Mouse (Mus musculus) frontal cortex, adult (tissue): ENCODE results near the gene Eif4b.

Experiments
- ATAC-seq: cut with Nextera tagmentation; 2 replicates; pipeline ENCODE4 v1.9.2; 2017; ENCODE audit warnings: mild to moderate bottlenecking, moderate library complexity, mixed read lengths; ENCODE audit not compliant: low TSS enrichment

The Eif4b gene

DNA sequence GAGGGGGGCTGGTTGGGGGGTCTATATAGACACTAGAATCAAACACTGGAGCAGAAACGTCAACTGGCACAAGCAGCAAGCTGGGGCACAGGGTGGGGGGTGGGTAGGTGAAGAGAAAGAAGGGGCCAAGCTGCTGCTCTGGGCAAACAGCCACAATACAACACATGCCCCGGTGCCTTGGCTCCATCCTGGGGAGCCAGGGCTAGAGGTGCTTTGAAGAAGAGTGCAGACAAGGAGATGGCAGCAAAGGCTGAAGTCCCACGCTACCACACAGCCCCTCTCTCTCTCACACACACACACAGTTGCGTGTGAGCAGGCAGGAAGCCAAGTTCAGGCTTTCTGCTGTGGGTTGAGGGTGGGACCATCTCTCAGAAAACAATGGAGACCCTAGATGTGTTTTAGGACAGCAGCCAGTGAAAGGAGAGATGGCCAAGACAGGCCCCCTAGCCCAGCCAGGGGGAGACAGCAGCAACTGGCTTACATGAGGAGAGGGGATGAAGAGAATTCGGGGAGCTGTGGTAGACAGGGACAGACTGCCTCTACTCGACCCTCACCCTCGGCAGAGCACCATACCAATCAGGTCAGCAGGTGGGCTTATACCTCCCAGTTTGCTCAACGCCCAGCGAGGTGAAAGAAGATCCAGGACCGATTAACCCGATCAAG is 43.3 kb downstream of the Eif4b start:
- no peak for ATAC-seq

GRCm38 (mm10) chr15:102117461-102118443 is 44.2 kb downstream of the Eif4b start:
- no peak for ATAC-seq

DNA sequence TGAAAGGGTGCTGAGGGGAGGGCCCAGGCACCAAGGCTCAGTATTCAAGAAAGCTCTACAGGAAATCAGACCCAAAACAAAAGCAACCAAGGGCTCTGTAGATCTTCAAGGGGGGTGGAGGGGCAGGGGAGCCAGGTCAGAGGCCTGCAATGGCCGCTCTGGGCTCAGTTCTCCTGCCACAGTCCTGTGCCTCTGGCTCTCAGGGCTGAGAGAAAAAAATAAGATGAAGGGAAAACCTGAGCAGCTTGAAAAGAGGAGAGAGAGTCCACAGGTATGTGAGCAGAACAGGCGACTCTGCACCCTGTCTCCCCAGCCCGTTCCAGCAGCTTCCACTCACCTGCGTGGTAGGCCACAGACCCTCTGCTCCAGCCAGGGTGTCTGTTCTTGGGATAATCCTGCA is 45.0 kb downstream of the Eif4b start:
- no peak for ATAC-seq

- no peak for ATAC-seq
Measured at GRCm38 (mm10) chr15:102119121-102119830, 45.7 kb downstream of the Eif4b start.

GRCm38 (mm10) chr15:102119831-102120170 is 46.2 kb downstream of the Eif4b start:
- ATAC-seq = no peak

DNA sequence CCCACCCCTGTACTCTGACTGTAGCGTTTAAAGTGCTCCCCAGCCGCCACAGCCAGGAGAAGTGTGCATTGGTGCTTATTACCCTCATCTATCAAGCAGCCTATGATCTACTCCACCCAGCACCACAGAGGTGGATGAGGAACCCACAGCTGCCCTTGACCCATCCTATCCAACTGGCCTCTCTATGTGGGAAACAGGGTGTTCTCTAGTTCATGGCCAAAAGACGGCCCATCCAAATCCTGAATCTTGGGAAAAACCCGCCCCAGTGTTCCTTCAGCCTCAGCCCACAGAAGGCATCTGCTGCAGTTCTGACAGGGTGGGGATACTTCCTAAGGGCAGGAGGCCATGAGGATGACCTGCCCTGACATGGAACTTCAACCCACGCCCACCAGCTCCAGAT is 47.0 kb downstream of the Eif4b start:
- ATAC-seq = no peak

DNA sequence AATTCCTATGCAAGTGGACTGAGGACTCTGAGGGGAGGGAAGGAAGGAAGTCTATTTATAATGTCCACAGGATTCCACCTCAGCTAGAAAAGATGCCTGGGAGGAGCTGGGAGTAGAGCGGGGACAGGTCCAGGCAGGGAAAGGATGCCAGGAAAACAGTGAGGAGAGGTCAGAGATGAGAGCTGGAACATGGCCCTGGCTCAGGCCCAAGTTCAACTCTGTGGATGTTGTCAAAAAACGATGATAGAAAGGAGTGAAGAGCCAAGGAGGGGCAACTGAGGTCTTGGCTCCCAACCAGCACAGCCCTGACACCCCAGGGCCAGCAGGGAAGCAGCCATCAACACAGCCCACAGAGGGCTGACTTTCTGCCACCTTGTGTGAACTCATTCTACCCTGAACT is 52.7 kb downstream of the Eif4b start:
- ATAC-seq = no peak

GRCm38 (mm10) chr15:102133314-102133713 is 59.7 kb downstream of the Eif4b start:
- ATAC-seq = no peak

DNA sequence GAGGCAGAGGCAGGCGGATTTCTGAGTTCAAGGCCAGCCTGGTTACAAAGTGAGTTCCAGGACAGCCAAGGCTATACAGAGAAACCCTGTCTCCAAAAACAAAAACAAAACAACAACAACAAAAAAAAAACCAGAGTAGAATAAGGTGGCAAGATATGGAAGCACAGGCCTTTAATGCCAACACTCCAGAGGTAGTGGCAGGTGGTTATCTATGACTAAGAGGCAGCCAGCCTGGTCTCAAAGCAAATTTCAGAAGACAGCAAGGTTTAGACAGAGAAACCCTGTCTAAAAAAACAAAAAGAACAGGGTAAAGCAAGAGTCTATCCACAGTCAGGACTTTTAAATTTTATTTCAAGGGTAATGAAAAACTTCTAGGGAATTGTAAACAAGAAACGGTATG is 61.1 kb downstream of the Eif4b start:
- no peak for ATAC-seq

GRCm38 (mm10) chr15:102135522-102136128 is 62.1 kb downstream of the Eif4b start:
- peak; percentile 39 for ATAC-seq

DNA sequence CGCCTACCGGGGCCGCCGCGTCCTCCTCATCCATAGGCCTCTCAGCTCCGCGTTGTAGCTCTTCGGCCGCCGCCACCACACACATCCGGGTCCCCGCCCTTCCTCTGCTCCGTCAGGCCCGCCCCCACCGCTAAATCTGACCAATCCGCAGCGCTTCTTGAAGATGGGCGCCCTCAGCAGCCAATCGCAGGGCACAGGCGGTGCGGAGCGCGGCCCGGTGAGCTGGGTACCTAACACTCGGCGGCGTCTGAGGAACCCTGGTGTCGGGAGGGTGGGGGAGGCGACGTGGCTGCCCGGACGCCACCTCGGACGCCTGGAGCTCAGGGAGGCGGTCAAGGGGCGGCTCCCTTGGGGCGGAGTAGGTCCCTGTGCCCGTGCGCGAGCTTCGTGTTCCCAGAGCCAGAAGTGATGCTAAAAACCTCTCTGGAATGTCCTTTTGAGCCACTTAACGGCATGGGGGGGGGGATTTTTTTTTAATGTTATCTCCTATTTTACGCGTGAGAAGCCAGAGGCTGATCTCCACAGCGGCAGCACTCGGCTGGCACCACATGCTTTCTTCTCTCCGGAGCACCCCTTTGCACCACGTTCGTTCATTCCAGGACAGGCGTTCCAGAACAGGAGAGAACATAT is 62.7 kb downstream of the Eif4b start, which contains the start of gene Spryd3:
Gene Spryd3 (minus strand): TSS at position 106 of the 630 bp plus-strand sequence.
- peak; percentile 99 for ATAC-seq

DNA sequence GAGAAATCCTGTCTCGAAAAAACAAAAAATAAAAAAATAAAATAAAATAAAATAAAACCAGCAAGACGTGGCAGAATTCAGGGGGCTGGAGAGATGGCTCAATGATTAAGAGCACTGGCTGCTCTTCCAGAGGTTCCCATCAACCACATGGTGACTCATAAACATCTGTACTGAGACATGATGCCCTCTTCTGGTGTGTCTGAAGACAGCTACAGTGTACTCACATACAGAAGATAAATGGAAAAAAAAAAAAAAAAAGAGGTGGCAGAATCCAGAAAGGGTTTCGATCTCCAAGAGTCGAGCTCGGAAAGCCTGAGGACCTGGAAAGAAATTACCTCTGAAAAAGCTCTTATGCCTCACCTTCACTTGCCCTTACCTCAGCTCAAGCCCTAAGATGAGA is 67.5 kb downstream of the Eif4b start:
- ATAC-seq = no peak

GRCm38 (mm10) chr15:102142914-102143912 is 69.6 kb downstream of the Eif4b start:
- ATAC-seq = peak; percentile 56

DNA sequence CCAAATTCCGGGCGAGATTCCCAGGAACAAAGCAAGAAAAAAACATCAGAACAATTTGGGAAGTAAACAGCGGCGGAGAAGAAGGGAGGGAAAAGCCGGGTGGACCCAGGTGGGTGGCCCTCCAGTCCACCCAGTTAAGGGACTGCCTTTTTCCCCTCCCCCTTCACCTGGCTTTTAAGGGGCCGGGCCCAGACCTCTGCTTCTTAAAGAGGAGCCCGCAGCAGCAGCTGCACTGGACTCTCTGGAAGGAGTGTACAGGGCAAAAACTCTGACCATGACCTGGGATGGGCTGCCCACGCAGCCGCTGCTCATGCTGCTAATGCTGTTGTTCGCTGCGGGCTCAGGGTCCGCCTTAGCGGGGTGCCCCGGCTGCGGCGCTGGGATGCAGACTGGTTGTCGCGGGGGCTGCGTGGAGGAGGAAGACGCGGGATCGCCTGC is 70.7 kb downstream of the Eif4b start, which contains the start of gene Igfbp6:
Gene Igfbp6 (plus strand): TSS at position 89 of the 438 bp plus-strand sequence.
- peak; percentile 25; the same call in 1 of the 2 replicates for ATAC-seq

DNA sequence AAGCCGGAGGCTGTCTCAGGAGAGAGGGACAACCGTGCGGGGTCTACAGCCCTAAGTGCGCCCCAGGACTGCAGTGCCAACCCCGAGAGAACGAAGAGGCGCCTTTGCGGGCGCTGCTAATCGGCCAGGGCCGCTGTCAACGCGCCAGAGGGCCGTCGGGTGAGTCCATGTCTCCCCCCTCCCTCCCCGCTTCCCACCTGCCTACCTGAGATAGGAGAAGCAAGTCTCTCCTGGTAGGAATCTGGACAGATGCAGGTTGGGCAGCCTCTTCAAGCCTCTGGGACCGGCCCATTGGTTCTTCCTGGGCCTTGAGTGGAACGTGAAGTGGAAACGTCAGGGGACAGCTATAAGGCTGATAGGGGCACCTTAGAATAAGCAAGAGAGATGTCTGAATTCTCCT is 71.2 kb downstream of the Eif4b start:
- ATAC-seq = 0 out of 2 replicates have a peak, but pooled peaks have one; percentile 3

DNA sequence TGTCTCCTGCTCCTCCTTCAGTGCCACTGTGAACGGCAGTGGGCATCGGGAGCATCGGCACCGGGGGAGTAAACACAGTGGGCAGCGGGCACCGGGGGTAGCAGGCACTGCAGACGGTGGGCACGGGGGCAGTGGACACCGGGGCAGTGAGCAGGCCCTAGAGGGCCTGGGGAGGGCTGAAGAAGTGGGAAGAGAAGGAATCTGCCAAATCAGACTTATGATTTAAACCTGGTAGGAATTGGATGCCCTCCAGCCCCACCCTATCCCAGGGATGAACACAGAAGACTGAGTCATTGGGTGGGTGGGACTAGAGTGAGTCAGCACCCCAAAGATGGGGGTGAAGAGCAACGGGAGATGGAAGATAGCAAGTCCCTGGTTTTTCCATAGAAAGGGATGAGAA is 71.8 kb downstream of the Eif4b start:
- peak; percentile 51 for ATAC-seq

DNA sequence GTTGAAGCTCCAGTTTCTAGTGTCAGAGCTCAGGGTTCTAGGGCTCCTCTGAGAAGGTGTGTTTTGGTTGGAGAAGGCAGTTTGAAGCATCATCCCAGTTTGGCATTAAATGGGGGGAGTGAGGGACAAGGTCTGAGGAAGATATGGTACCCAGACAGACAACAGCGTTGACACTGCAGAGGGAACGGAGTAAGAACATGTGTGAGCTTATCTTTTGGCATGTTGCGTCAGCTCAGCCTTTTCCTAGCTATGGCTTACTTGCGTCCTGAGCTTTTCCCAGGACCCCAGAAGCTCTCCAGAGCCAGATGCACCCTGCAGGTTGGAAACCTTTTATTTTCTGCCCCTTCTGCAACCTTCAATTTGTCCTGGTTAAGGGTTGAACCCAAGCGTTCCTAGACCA is 72.5 kb downstream of the Eif4b start:
- no peak for ATAC-seq
